Mouse (Mus musculus) forebrain, embryonic 10.5 days (tissue): ENCODE measurements around the gene Snai3. TPM values are rescaled to one million over a fixed set of nuclear protein-coding genes. Genes with fewer than 3 reads are reported as not detected.

Experiments used
- DNase-seq: peaks from one replicate; pipeline ENCODE4 v3.0.0-alpha.2; 2017; ENCODE audit warnings: low spot score; ENCODE audit errors: extremely low spot score
- H3K27ac ChIP-seq: fragments of 300-500 bp; sonication (generic); 2 replicates; pipeline ENCODE4 v1.5.1; 2016; ENCODE audit warnings: mild to moderate bottlenecking
- H3K27me3 ChIP-seq: fragments of 300-500 bp; sonication (generic); 2 replicates; pipeline ENCODE4 v1.6.1; 2016; ENCODE audit warnings: mild to moderate bottlenecking; ENCODE audit not compliant: poor library complexity, severe bottlenecking
- H3K36me3 ChIP-seq: fragments of 300-500 bp; sonication (generic); replicated peaks from 2 replicates; pipeline ENCODE4 v1.6.1; 2016; ENCODE audit warnings: mild to moderate bottlenecking, moderate library complexity
- H3K4me1 ChIP-seq: fragments of 300-500 bp; sonication (generic); 2 replicates; pipeline ENCODE4 v1.6.1; 2016
- H3K4me3 ChIP-seq: fragments of 300-500 bp; sonication (generic); 2 replicates; pipeline ENCODE4 v1.5.1; 2016; ENCODE audit warnings: mild to moderate bottlenecking, moderate library complexity
- H3K9me3 ChIP-seq: fragments of 300-500 bp; sonication (generic); 2 replicates; pipeline ENCODE4 v1.6.1; 2016; ENCODE audit warnings: mild to moderate bottlenecking, moderate library complexity
- WGBS: fragments of 180-500 bp; shearing (Covaris S2); methylation state at CpG from one replicate; pipeline ENCODE4 v1.1.7; 2016; 5-methylcytosine and 5-hydroxymethylcytosine counted together
- polyA plus RNA-seq: library from polyadenylated mRNA; unstranded; fragments of >200 nt; fragmentation: Nextera tagmentation; extraction: Ambion mirVana; gene quantifications from 2 replicates; pipeline ENCODE4 v1.2.1, GENCODE M21; 2016

Gene Snai3
- polyA plus RNA-seq, 1 experiment from 2014 or later = 0.22 TPM

DNA sequence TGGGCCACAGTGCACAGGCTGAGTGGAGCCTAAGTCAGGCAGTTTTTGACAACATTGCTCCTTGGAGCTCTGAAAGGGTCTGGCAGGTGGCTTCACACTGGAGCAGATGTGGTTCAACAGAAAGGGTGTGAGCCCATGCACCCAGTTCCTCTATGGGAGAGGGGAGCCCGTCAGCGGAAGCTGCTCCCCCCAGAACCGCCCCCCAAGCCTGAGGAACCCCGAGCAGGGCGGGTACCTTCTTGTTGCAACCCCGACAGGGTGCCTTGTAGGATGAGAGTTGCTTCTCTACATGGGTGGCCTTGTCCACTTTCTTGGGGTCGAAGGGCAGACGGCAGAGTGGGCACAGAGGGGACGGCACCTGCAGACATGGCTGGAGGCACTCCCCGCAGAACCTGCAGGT is 9.4 kb upstream of the Snai3 start:
- WGBS = 90% methylated on average over 10 of the region's 10 CpGs
- H3K36me3 ChIP-seq = peaks cover 74% of the 10 kb centered on the region
- H3K27ac ChIP-seq = no peak overlapping the region
- DNase-seq = no peak
- no peak overlapping the region for H3K4me3 ChIP-seq
- H3K4me1 ChIP-seq = peaks cover 14% of the 10 kb centered on the region
- no peaks in the 10 kb centered on the region for H3K27me3 ChIP-seq
- H3K9me3 ChIP-seq = no peaks in the 10 kb centered on the region

GRCm38 (mm10) chr8:122469407-122469806 is 8.9 kb upstream of the Snai3 start:
- 87% methylated on average over 6 of the region's 6 CpGs for WGBS

DNA sequence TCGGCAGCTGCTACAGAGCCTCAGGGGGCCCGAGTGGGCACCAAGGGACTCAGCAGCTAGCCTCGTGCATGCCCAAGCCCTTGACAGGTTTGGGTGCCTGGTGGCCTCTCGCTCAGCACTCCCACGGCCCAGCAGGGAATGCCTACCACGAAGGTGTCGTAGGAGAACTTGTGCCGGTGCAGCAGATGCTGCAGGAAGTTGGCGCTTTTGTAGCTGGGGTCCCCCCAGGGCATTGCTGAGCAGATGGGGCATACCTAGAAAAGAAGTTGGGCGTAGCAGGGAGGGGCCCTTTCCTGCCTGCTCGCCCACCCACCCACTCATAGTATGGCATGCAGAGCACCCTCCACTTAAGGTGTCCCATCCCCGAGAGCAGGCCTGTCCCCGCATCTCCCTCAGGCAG is 7.3 kb upstream of the Snai3 start:
- H3K27me3 ChIP-seq = peaks cover 12% of the 10 kb centered on the region
- H3K27ac ChIP-seq = no peak overlapping the region
- WGBS = 93% methylated on average over 13 of the region's 13 CpGs
- DNase-seq = no peak
- H3K36me3 ChIP-seq = peaks cover 60% of the 10 kb centered on the region
- H3K4me1 ChIP-seq = peaks cover 22% of the 10 kb centered on the region
- H3K9me3 ChIP-seq = no peaks in the 10 kb centered on the region
- no peak overlapping the region for H3K4me3 ChIP-seq

More at GRCm38 (mm10) chr8:122469407-122469806, 8.9 kb upstream of the Snai3 start:
- Histone ChIP-seq H3K27ac (no peak overlapping the region), H3K4me3 (no peak overlapping the region), H3K9me3 (no peaks in the 10 kb centered on the region), H3K4me1 (peaks cover 12% of the 10 kb centered on the region), H3K27me3 (no peaks in the 10 kb centered on the region), H3K36me3 (peaks cover 74% of the 10 kb centered on the region)
- no peak for DNase-seq

DNA sequence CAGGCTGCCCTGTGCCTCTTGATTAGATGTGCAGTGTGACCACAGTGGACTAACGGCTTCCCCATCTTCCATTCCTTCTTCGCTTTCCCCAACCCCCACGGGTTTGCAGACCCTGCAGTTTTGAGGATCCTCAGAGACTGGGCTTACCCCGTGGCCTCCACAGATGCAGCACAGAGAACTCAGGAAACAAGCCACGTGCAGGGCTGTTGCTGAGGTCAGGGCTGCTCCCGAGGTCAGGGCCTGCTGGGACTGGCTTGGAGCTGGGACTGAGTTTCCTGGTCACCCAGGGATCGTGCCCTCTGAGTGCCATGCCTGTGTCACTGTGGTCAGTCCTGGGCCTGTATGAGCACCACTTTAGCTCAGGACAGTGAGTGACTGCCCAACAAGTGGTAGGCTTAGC is 4.5 kb upstream of the Snai3 start:
- H3K27ac ChIP-seq = no peak overlapping the region
- H3K4me1 ChIP-seq = peaks cover 49% of the 10 kb centered on the region
- no peak overlapping the region for H3K4me3 ChIP-seq
- 69% methylated on average over 7 of the region's 7 CpGs for WGBS
- H3K9me3 ChIP-seq = no peaks in the 10 kb centered on the region
- H3K27me3 ChIP-seq = peaks cover 40% of the 10 kb centered on the region
- no peak for DNase-seq
- H3K36me3 ChIP-seq = peaks cover 42% of the 10 kb centered on the region

DNA sequence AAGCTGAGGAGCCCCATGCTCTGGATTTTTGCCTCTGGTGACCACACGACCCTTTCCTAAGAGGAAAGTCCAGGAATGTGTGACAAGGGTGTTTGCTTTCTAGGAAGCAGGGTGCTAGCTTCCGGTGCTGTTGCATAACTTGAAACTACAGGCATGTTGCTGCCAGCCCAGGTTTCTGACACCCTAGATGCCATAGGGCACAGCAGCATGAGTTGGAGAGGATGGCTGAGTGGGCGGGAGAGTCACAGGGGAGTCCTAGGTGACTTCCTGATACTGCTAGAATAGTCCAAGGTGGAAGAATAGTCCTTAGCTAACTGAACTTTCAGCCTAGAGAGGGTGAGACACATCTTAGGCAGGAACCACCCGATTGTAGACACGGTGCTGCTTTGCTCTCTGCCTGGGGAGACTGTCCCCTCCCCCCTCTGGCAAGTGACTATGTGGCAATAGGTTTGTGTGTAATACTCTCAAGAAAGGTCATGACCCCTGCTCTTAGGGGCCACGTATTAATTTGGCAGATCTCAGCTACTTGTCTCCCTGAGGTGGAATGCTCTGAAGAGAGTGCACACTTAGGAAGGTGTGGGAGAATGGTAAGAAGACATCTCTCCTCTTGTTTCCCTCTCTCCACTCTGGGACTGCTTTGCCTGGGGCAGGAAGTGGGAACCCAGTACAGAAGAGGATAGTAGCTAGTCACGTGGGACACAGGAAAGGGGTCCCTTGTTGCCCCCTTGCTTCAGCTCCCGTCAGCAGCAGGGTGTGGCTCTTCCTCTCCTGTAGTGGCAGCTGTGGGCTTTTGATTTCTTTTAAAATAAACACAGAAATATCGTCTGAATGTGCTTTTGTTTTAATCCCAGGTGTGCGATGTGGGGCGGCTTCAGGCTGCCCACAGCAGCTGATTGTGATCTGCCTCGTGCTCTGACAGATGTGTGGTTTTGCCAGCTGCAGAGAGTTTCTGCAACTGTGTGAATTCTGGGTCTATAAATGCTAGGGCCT is 3.4 kb upstream of the Snai3 start:
- DNase-seq = no peak
- Histone ChIP-seq H3K27me3 (peaks cover 51% of the 10 kb centered on the region), H3K9me3 (no peaks in the 10 kb centered on the region), H3K4me1 (peaks cover 52% of the 10 kb centered on the region), H3K36me3 (peaks cover 33% of the 10 kb centered on the region), H3K27ac (no peak overlapping the region), H3K4me3 (no peak overlapping the region)
- 72% methylated on average over 12 of the region's 12 CpGs for WGBS

GRCm38 (mm10) chr8:122462510-122462909 is 2.0 kb upstream of the Snai3 start:
- H3K27ac ChIP-seq = no peak overlapping the region
- H3K27me3 ChIP-seq = peaks cover 64% of the 10 kb centered on the region
- WGBS = 74% methylated on average over 8 of the region's 8 CpGs
- DNase-seq = no peak
- H3K36me3 ChIP-seq = peaks cover 20% of the 10 kb centered on the region
- H3K9me3 ChIP-seq = no peaks in the 10 kb centered on the region
- H3K4me1 ChIP-seq = peaks cover 52% of the 10 kb centered on the region
- H3K4me3 ChIP-seq = no peak overlapping the region

GRCm38 (mm10) chr8:122461473-122462148 is 1.1 kb upstream of the Snai3 start:
- Histone ChIP-seq H3K27me3 (peaks cover 70% of the 10 kb centered on the region), H3K36me3 (peaks cover 11% of the 10 kb centered on the region), H3K4me1 (peaks cover 52% of the 10 kb centered on the region), H3K27ac (no peak overlapping the region), H3K4me3 (no peak overlapping the region), H3K9me3 (no peaks in the 10 kb centered on the region)
- 63% methylated on average over 11 of the region's 11 CpGs for WGBS
- DNase-seq = no peak

- peak overlapping the region; percentile 48 for H3K4me3 ChIP-seq
- H3K9me3 ChIP-seq = no peaks in the 10 kb centered on the region
- H3K27me3 ChIP-seq = peaks cover 76% of the 10 kb centered on the region
- H3K36me3 ChIP-seq = no peaks in the 10 kb centered on the region
- 34% methylated on average over 7 of the region's 7 CpGs for WGBS
- H3K27ac ChIP-seq = 0 out of 2 replicates have a peak overlapping the region, but pooled peaks have one; percentile 1
- peaks cover 50% of the 10 kb centered on the region for H3K4me1 ChIP-seq
- no peak for DNase-seq
These were observed 543 bp downstream of the Snai3 start for GRCm38 (mm10) chr8:122459990-122460389.

DNA sequence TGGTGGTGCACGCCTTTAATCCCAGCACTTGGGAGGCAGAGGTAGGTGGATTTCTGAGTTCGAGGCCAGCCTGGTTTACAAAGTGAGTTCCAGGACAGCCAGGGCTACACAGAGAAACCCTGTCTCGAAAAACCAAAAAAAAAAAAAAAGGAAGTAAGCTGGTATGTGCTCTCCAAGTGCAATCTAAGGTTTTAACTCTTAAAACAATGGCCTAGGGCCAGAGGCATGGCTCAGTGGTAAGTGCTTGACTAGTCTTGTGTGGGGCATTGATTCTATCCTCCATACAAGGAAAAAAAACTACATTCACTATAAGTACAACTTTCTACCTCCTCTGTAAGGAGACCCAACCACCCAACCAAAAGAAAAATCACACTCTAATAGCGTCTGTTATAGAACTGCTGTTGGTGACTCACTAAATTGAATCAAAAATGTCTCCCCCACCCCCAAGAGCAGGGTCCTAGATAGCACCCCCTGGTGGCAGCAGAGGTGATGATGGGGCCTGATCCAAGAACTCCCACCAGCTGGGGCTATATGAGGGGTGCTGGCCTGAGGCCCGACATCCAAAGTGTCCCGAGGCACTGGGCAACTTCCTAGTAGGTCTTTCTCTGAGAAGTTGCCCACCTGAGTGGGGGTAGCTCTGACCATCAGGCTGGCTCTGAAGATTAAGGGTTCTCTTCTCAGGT is 1.2 kb downstream of the Snai3 start:
- WGBS = 64% methylated on average over 6 of the region's 6 CpGs

GRCm38 (mm10) chr8:122457171-122457570 is 3.4 kb downstream of the Snai3 start:
- Histone ChIP-seq H3K27me3 (peaks cover 58% of the 10 kb centered on the region), H3K9me3 (no peaks in the 10 kb centered on the region), H3K4me3 (no peak overlapping the region), H3K4me1 (peaks cover 24% of the 10 kb centered on the region), H3K36me3 (no peaks in the 10 kb centered on the region), H3K27ac (no peak overlapping the region)
- no peak for DNase-seq
- WGBS = 82% methylated on average over 11 of the region's 11 CpGs

More for the DNA sequence above, 1.2 kb downstream of the Snai3 start:
- Histone ChIP-seq H3K36me3 (no peaks in the 10 kb centered on the region), H3K4me3 (no peak overlapping the region), H3K27ac (no peak overlapping the region), H3K4me1 (peaks cover 46% of the 10 kb centered on the region), H3K9me3 (no peaks in the 10 kb centered on the region), H3K27me3 (peaks cover 76% of the 10 kb centered on the region)
- DNase-seq = no peak

- Histone ChIP-seq H3K27me3 (peaks cover 31% of the 10 kb centered on the region), H3K4me3 (no peak overlapping the region), H3K27ac (no peak overlapping the region), H3K4me1 (no peaks in the 10 kb centered on the region), H3K36me3 (no peaks in the 10 kb centered on the region), H3K9me3 (no peaks in the 10 kb centered on the region)
- WGBS = 89% methylated on average over 6 of the region's 6 CpGs
- DNase-seq = no peak
These were observed 6.1 kb downstream of the Snai3 start for GRCm38 (mm10) chr8:122454409-122454808.

- DNase-seq = no peak
- 92% methylated on average over 10 of the region's 10 CpGs for WGBS
- no peaks in the 10 kb centered on the region for H3K36me3 ChIP-seq
These were observed 8.4 kb downstream of the Snai3 start for GRCm38 (mm10) chr8:122452154-122452553.

More at GRCm38 (mm10) chr8:122452154-122452553, 8.4 kb downstream of the Snai3 start:
- Histone ChIP-seq H3K27ac (no peak overlapping the region), H3K4me1 (no peaks in the 10 kb centered on the region), H3K9me3 (no peaks in the 10 kb centered on the region), H3K27me3 (peaks cover 9% of the 10 kb centered on the region), H3K4me3 (no peak overlapping the region)
